Mouse (Mus musculus): ENCODE results near the gene Nav2.

Nav2 gene

GRCm38 (mm10) chr7:49604244-49604643, 695.7 kb downstream of the Nav2 start:
- no peak for DNase-seq (ENCODE audit: low read depth, low spot score)

GRCm38 (mm10) chr7:49604965-49605795, 696.7 kb downstream of the Nav2 start:
- DNase-seq (ENCODE audit: low read depth, low spot score), result no peak

DNA sequence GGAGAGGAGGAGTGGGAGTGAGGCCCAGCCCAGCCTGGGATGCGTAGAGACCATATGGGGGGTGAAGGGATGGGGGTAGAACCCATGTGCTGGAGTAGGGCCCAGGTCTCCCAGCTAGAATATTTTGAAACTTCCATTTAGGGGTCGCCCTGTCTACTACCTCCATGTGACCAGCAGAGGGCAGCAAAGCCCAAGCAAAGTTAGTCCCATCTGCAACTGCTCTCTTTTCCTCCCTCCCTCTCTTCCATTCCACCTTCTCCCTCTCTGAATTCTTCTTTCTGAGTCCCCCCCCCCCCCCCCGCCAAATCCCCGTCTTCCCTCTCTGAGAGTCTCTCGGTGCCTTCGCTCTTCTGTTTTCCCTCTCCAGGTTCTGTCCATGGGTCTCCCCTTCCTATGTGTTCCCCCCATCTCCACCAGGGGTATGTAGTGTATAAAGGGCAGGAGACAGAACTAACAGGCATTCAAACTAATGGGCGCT, 707.8 kb downstream of the Nav2 start:
- DNase-seq (ENCODE audit: low read depth, low spot score), result peak; percentile 75

GRCm38 (mm10) chr7:49617087-49617486, 708.6 kb downstream of the Nav2 start:
- DNase-seq (ENCODE audit: low read depth, low spot score), result no peak

DNA sequence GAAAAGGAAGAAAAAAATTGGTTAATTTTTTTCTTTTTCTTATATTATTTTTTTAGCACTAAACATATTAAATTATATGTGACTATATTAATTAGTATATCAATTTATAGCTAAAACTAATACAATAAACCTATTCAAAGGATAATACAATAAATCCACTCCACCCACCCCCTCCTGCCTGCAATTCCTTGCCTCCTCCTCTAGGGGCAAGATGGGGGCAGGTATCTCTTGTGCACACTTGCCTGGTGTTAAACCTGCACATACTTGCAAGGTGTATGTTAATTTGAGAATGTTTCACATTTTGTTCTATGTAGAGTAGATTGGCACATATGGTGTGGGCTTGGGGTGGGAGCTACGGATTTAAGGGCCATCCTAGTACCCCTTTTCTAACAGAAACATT, 711.6 kb downstream of the Nav2 start:
- DNase-seq (ENCODE audit: low read depth, low spot score), result no peak

DNA sequence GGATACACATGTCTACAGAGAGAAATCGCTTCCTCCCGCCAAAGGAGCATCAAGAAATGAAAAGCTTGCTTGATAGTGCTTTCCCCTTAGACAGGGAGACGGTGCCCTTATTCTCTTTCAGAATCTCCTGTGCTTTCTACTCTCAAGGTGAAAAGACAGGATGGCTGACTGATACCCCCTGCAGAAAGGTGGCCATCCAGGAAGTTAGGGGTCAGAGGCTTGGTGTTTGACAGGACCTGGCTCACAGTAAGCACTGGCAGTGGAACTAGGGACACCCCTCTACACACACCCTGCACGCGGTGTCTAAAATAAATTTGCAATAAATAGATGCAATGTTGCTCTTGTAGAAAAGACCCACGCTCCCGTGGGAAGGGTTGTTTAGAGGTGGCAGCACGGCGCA, 723.4 kb downstream of the Nav2 start:
- no peak for DNase-seq (ENCODE audit: low read depth, low spot score)

DNA sequence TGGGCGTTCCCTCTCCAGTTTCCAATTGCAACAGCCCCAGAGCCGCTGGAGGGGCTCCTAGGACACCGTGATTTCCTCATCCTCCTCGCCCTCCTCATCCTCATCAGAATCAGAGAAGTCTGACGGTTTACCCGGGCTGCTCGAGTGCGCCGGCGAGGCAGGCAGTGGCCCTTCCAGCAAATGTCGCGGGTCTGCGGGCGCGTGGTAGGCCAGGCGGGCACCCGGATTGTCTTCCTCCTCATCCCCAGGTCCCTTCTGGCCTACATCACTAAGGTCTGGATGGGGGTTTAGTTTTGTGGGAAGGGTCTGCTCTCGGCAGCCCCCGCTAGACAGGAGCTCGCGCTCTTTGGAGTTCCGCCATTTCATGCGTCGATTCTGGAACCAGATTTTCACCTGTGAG, 723.9 kb downstream of the Nav2 start:
- no peak for DNase-seq (ENCODE audit: low read depth, low spot score)

GRCm38 (mm10) chr7:49633375-49633956, 725.0 kb downstream of the Nav2 start:
- peak; percentile 37 for DNase-seq (ENCODE audit: low read depth, low spot score)

DNA sequence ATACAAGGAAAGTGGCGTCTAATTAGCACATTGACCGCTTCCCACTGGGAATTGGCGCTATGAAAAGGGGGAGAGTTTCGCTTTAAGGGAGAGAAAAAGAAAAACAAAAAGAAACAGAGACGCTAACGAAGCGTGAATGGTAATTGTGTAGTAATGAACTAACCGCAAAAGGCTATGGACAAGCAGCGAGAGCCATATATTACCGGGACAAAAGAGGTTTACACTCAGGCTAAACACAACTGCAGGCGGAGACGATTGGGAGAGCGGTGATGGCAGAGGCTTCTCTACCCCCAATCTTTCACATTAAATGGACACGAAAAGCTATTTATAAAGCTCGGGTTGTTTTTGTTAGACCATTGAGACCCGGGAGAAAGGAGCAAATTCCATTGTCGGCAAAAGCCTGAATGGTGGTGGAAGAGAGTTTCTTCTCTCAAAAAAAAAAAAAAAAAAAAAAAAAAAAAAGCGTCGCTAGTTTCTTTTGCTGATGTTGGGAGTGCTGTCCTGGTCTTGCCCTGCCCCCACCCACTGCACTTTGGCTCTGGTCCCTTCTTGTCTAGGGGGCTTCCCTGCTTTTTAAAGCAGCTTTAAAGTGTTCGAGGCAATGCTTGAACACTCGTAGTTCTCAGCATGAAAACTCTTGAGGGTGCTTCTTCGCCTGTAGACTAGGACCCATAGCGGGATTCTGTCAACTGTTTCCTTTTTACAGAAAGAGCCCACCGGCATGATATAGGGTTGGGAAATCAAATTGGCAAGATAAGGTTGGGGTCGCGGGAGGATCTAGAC, 726.0 kb downstream of the Nav2 start:
- no peak for DNase-seq (ENCODE audit: low read depth, low spot score)

DNA sequence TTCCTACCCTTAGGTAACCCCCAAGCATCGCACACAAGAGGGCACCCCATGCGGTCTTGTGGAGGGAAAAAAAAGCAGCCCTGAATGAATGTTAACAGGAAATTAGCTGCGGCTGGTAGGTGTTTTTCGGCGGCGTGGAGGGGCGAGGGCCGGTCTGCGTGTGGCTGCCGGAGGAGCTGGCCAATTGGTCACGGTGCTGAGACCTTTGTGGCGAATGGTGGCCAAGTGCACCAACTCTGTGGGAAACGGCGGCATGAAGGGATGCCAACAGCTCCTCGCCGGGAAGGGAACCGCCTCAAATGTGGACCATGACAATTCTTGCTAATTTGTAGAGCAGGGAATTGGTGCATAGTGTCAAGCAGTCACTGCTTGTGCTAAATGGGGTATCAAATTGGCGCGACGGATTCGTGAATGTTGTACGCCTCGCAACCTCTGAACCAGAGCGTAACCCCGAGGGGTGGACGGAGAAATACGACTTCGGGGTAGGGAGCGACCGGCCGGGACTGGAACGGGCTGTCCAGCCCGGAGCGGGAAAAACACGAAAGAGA, 726.6 kb downstream of the Nav2 start:
- DNase-seq (ENCODE audit: low read depth, low spot score), result no peak

DNA sequence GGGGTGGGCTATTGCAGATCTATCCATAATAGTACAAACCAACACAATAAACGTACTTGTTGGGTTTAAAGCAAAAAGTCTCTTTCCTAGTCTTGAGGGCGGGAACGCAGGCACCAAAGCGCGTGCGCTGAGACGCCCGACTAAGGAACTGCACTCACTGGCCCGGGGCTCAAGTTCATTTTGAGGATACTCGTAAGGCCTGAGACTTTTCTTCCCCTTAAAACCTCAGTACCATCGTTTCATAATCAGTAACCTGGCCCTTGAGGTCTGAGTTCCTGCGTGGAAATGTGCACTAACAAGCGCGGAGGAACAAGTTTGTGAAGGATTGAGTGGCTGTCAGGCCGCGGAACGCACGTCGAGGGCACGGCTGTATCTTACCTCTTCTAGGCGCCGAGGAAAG, 727.5 kb downstream of the Nav2 start:
- no peak for DNase-seq (ENCODE audit: low read depth, low spot score)

GRCm38 (mm10) chr7:49636491-49637115, 728.1 kb downstream of the Nav2 start, which contains the start of gene Dbx1:
Gene Dbx1 (minus strand): TSS chr7:49636849.
- DNase-seq (ENCODE audit: low read depth, low spot score), result no peak

GRCm38 (mm10) chr7:49637281-49637680, 728.8 kb downstream of the Nav2 start:
- DNase-seq (ENCODE audit: low read depth, low spot score), result no peak

DNA sequence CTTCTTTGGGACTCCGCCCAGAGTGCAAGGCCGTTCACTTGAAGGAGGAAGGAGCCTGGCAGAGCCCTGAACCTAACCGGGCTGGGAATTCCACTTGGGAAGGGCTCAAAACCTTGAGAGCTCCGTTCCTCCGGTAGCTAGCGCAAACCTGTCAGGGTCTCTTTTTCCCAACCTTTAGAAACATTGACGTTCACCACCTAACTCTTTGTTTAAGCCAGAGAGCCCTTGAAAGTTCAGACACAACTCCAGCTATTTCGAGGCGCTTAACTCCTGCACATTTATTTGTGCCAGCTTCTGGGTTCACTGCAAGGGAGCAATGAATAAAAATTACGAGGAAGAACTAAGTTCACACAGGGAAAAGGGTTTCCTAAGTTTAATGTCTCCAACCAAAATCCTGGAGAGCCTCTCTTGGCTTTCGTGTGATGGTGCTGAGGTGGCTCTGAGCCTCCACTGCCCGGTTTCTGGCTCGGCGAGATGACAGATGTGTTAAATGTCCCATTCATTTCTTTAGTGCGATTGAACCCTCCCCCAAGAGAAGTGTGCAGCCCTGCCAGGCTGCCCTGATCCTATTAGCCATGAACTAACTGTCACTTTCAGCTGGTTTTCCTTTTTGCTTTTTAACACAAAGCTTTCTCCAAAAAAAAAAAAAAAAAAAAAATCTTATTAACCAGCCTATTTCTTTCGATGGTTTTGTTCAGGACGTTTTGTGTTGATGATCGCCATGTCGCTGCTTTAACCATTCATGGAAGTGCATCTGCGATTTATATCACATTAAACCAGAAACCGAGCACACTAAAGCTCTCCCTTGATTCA, 729.5 kb downstream of the Nav2 start:
- DNase-seq (ENCODE audit: low read depth, low spot score), result no peak

DNA sequence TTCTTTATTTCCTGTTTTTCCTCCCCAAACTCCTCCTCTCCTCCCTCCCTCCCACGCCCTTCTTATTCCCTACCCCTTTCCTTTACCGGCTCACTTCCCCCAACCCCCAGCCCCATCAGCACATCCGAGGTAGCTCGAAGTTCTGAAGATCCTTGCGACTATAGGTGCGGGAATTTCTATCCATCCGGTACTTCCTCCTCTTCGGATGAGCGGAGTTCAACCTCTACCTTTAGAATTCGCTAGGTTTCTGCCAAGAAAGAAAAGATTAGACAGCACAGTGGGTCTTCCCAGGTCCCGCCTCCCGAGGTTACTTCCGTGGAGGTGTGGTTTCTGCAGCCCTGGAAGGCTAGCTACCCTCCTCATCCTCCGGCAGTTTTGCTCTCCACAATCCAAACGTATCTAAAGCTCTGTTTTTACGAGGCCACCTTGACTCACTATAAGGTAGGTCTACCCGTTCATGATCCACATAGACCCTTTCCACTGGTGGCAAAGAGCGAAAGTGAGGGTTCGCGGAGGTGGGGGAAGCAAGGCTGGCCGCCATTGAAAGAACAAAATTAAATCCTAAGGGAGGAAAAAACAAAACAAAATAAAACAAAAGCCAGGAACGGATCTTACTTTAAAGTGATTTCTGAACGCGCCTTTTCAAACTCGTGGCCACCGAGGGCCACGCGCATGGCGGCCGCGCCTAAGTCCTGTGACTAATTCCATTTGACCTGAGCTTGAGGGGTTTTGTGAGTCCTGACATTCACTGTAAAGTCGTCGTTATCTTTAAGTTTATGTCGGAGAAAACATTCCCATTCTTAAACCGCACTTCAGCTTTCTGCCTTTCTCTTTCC, 730.6 kb downstream of the Nav2 start:
- DNase-seq (ENCODE audit: low read depth, low spot score), result no peak

DNA sequence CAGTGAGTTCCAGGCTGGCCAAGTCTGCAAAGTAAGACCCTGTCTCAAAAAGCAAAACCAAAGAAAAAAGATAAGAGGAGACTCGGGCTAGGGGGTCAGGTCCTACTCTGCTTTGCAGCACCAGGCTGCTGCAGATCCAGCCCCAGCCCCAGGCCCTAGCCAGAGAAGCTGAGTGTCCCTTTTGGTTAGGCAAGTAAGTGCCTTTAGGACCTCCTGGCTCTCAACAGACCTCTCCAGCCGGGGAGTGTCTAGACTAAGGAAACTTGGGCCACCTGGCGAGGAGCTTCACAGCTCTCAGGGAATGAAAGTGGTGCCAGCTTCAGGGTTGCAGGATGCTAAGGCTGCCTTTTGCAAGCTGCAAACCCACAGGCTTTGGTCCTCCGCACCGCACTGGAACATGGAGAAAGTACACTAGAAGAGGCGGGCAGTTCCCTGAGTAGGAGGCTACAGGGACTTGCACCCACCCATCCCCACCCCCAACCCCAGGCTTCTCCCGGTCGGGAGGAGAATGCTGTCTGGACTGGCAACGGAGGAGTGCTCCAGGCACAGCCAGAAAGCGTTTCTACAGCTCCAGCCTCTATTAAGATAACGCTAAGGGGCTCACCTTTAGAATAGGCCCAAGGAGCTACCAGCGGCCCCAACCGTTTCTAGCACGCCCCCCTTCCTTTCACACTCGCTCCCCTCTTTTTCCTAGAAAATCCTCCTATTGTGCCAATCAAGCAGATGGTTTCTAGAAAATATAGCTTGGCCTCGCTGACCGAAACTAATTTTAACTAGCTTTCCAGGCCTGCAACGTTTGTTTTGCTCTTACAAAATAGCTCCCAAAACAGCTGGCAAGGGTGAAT, 731.6 kb downstream of the Nav2 start:
- DNase-seq (ENCODE audit: low read depth, low spot score), result no peak

DNA sequence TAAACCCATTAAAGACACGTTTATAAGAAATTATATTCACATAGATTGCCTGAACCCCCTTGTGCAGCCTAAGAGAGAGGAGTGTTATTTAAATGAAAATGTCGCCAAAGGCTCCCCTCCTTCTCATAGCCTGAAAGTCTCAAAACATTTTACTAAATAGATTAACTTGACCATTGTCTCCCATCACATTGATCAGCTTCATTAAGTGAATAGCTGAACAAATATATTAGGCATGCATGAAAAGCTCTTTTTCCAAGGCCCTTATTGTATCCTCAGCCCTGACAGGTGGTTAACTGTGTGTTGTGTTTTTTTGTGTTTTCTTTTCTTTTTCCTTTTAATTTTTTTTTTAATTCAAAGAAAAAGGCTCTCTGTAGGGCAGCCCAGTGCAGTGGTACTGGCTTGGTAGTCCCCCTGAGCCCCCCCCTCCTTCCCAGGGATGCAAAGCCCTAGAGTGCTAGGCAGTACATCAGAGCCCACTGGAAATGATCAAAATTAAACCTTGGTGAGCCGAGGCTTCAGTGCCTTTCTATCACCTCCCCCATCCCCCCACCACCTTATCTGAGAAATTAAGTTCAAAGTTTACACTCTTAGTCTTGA, 732.3 kb downstream of the Nav2 start:
- no peak for DNase-seq (ENCODE audit: low read depth, low spot score)

All from forelimb bud, embryonic 11.5 days (tissue).